Mouse (Mus musculus) E14TG2a.4 (cell line): Measurements from ENCODE around the gene Fam25c.

Experiments used
- CTCF ChIP-seq: conservative IDR thresholded peaks from 2 replicates; pipeline ENCODE4 v1.5.1; 2014; ENCODE audit warnings: low read length
- NANOG ChIP-seq: IDR thresholded peaks from 2 replicates; pipeline ENCODE4 v1.6.1; 2014; ENCODE audit warnings: borderline replicate concordance, low read length, mixed read lengths
- POU5F1 ChIP-seq: IDR thresholded peaks from 2 replicates; pipeline ENCODE4 v1.6.1; 2014; ENCODE audit warnings: low read length, borderline replicate concordance

DNA sequence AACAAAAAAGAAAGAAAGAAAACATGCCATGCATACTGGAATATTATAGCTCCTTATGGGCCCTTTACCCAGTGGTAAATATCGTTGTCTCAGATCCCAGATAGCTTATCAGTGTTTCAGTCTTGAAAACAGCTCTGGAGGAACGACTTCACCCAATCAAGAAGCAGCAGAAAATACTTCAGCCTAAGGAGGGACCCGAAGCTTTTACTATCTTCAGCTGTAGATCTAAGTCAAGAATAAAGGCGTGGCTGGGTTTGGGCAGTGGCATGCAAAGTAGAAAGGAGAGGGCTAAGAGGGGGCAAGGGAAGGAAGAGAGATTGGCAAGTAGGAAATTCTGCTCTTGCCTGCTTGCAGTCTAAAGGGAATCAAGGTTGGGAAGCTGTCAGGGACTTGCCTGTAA lies 6.9 kb upstream of the Fam25c start:
- no peak for TF ChIP-seq CTCF
- no peak for TF ChIP-seq NANOG
- no peak for TF ChIP-seq POU5F1
